Mouse (Mus musculus): ENCODE measurements around the gene Olfr1012. TPM values are rescaled to one million over a fixed set of nuclear protein-coding genes. Genes with fewer than 3 reads are reported as not detected.
"Not testable (repeated sequence)": the region's sequence is repeated elsewhere in the genome, so short reads cannot be mapped to it uniquely, and the experiment has no call there.

The Olfr1012 gene
- not detected for total RNA-seq (2021)
- long read RNA-seq, experiment 1: 0 reads
- long read RNA-seq, experiment 2: 0 reads

DNA sequence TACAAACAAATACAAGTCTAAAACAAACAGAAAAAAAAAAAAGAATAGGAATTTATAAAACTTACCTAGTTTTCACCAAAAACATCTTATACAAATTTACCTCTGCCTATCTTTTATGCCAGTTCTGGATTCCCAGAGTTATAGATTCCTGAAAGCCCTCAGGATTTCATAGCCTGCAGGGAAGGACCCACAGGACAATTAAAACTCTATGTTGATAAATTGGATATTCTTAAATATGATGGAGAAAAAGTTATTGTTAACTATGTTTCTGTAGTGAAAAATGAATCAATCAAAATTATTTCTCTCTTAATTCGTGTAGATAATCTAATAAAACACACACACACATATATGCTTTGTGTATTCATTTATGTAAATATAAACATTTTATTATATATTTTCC, at the start of gene Olfr1012:
Olfr1012 (minus strand) TSS at position 101 of the 400 bp plus-strand sequence.
- DNase-seq (ENCODE audit: low spot score in 2 of 2): no peak
- intact Hi-C loops (cut with DNase I): no loop called here

DNA sequence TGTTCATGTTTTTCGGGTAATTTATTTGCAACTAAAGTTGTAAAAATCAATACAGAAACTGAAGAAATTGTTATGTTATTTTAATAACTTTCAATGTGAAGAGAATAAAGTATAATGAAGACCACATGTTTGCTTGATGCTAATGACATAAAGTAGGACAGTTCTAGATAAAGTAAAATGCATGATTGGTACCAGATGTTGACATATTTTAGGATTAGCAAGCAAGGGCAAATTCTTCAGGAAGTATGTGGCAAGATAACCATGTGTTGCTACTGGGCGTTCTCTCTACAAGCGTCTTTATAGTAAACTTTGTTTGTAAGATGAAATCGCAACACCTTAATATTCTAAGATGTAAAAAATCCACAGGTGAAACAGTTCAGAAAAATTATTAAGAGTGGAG, 41.9 kb upstream of the Olfr1012 start:
- DNase-seq (ENCODE audit: low spot score in 2 of 2): no peak
- intact Hi-C loops (cut with DNase I): no loop called here

DNA sequence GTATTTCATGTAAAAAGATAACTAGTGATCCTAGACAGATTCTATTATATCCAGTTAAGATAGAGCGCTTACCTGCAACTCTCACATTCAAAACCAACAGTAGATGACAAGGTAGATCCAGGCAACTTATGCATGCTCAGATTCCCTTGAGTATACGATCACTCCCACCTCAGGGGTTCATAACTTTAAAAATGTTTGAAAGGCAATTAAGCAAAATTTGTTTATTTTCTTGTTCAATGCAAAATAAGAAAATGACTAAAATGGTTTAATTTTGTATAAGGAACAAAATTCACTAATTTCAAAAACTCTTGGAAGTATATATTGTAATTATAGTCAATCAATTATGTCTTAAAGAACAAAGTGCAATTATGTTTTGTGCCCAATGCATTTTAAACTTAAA, 39.9 kb upstream of the Olfr1012 start, which contains the start of gene Olfr1016:
Olfr1016 (minus strand) TSS at position 101 of the 400 bp plus-strand sequence.
- DNase-seq (ENCODE audit: low spot score in 2 of 2): no peak
- intact Hi-C loops (cut with DNase I): no loop called here

DNA sequence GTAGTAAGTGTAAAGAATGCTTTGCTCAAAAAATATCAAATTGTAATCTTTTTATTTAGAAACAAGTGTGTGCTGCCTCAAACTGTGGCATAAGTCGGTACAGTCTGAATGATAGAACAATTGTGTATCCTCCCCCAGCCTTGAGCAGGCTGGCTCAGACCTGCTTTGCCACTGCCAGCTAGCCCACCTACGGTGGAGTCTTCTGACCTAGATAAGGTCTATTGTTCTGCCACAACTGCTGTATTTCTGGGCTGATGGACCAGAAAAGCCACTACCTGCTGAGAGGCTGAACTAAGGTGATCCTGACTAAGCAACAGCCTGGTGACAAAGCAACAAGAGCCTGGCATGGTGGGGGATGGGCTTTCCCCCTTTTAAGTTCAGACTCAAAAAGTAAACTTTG, 29.8 kb upstream of the Olfr1012 start:
- DNase-seq (ENCODE audit: low spot score in 2 of 2): no peak
- intact Hi-C loops (cut with DNase I): no loop called here

DNA sequence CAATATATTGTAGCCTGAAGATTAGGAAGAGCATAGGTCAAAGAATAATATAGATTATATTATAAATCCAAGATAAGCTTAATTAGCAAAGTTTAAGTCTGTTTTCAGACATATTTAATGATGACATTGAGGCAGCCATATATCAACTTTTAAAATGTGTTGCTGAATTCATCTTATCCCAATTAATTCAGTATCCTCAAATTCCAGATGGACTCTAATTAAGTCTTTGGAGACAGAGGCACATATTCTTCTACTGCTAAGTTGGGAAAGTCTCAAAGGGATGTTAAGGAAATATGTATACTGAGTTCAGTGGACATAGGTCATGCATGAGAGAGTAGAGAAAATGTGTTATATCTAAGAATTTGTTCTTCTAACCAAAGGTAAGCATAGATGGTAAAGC, 19.2 kb upstream of the Olfr1012 start, which contains the start of gene Olfr1015:
Olfr1015 (plus strand) TSS at position 301 of the 400 bp plus-strand sequence.
- intact Hi-C loops (cut with DNase I): no loop called here
- no peak for DNase-seq (ENCODE audit: low spot score in 2 of 2)

- no peak for DNase-seq (ENCODE audit: low spot score in 2 of 2)
- intact Hi-C loops (cut with DNase I): no loop called here
Observed at GRCm38 (mm10) chr2:85772413-85772812, 9.8 kb upstream of the Olfr1012 start, which contains the start of gene Olfr1014. Gene Olfr1014 (plus strand): TSS chr2:85772713.

- intact Hi-C loops (cut with DNase I): no loop called here
- DNase-seq (ENCODE audit: low spot score in 2 of 2): no peak
Observed at GRCm38 (mm10) chr2:85766798-85767197, 4.2 kb upstream of the Olfr1012 start, which contains the start of gene Olfr1013. Gene Olfr1013 (plus strand): TSS chr2:85767098.

- intact Hi-C loops (cut with DNase I): no loop called here
- DNase-seq (ENCODE audit: low spot score in 2 of 2): no peak
Observed at GRCm38 (mm10) chr2:85753822-85754221, 8.7 kb downstream of the Olfr1012 start.

- intact Hi-C loops (cut with DNase I): loop anchor here (5.0 kb wide), 1 partner anchor 737 kb away; no protein-coding TSS in a partner anchor
- DNase-seq (ENCODE audit: low spot score in 2 of 2): peak; percentile 38 to 41
Observed at GRCm38 (mm10) chr2:85725793-85726192, 36.8 kb downstream of the Olfr1012 start.

GRCm38 (mm10) chr2:85715119-85715518, 47.4 kb downstream of the Olfr1012 start, which contains the start of gene Olfr1009:
Gene Olfr1009 (plus strand): TSS chr2:85715419.
- no peak for DNase-seq (ENCODE audit: low spot score in 2 of 2)
- intact Hi-C loops (cut with DNase I): no loop called here

DNA sequence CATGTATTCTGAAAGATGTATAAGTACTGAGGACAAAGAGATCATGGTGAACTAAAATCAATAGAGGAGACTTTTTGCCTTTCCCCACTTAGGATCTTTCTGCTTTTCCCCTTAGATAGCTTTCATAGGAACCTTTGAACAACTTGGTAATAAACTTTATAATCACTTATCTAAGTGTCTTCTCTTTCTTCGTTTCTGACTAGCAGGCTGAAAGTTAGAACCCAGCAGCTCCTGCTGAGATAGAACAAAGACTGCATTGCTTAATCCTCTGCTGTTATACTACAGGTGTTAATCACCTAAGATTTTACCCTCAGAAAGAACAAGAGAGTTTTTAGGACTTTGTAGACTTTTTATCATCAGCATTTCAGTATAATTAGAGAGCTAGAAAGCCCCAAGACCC, 51.4 kb downstream of the Olfr1012 start:
- intact Hi-C loops (cut with DNase I): no loop called here

DNA sequence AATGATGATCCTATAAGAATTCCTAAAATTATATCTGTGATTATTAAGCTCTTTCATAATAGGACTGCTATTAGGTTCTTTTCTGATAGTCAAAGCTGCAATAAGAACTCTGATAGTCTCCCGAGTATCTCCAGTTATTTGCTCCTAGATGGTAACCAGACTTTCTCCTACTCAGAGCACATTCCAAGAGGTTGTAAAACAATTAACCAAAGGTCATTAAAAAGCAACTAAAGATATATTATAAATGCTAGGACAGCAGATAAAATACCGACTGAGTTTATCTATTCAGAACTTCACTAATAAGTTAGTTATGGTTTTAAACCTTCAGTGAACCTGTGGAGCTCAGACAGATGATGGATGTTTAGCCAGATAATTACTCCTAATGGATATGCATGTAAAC, 51.9 kb downstream of the Olfr1012 start:
- intact Hi-C loops (cut with DNase I); DNase-seq (ENCODE audit: low spot score in 2 of 2): not testable (repeated sequence)

More for the DNA sequence above, 51.4 kb downstream of the Olfr1012 start:
- DNase-seq (ENCODE audit: low spot score in 2 of 2): no peak

Other genes with a start within 250 kb of the Olfr1012 start
- under 1 TPM in 1 of 2 experiments, not detected in 1; 0.19 TPM for gene 4833423E24Rik, start 243.7 kb downstream of the Olfr1012 start, total RNA-seq (2021)
- gene Olfr996, start 183.6 kb downstream of the Olfr1012 start, total RNA-seq (2021): not detected
- gene Olfr998, start 173.8 kb downstream of the Olfr1012 start, total RNA-seq (2021): not detected
- gene Olfr1000, start 150.9 kb downstream of the Olfr1012 start, total RNA-seq (2021): not detected
- gene Olfr1002, start 112.1 kb downstream of the Olfr1012 start, total RNA-seq (2021): not detected
- gene Olfr154, start 98.3 kb downstream of the Olfr1012 start, total RNA-seq (2021): not detected
- not detected for gene Olfr1006, start 84.0 kb downstream of the Olfr1012 start, total RNA-seq (2021)
- not detected for gene Olfr1008, start 73.3 kb downstream of the Olfr1012 start, total RNA-seq (2021)
- gene Olfr1009, start 47.3 kb downstream of the Olfr1012 start, total RNA-seq (2021): not detected
- gene Olfr1013, start 4.3 kb upstream of the Olfr1012 start, total RNA-seq (2021): not detected
- gene Olfr1014, start 9.9 kb upstream of the Olfr1012 start, total RNA-seq (2021): not detected
- gene Olfr1015, start 19.3 kb upstream of the Olfr1012 start, total RNA-seq (2021): not detected
- not detected for gene Olfr1016, start 39.8 kb upstream of the Olfr1012 start, total RNA-seq (2021)
- gene Olfr1018, start 55.7 kb upstream of the Olfr1012 start, total RNA-seq (2021): not detected
- gene Olfr1019, start 82.7 kb upstream of the Olfr1012 start, total RNA-seq (2021): not detected
- gene Olfr1020, start 84.3 kb upstream of the Olfr1012 start, total RNA-seq (2021): not detected
- gene Olfr1022, start 105.8 kb upstream of the Olfr1012 start, total RNA-seq (2021): not detected
- gene Olfr1023, start 122.9 kb upstream of the Olfr1012 start, total RNA-seq (2021): not detected
- gene Olfr1024, start 142.3 kb upstream of the Olfr1012 start, total RNA-seq (2021): not detected
- not detected for gene Olfr1025-ps1, start 152.4 kb upstream of the Olfr1012 start, total RNA-seq (2021)
- not detected for gene Olfr1026, start 158.8 kb upstream of the Olfr1012 start, total RNA-seq (2021)
- gene Olfr1028, start 187.7 kb upstream of the Olfr1012 start, total RNA-seq (2021): not detected
- gene Olfr1029, start 211.1 kb upstream of the Olfr1012 start, total RNA-seq (2021): not detected
- gene Olfr1030, start 216.5 kb upstream of the Olfr1012 start, total RNA-seq (2021): not detected
- gene Olfr1031, start 227.5 kb upstream of the Olfr1012 start, total RNA-seq (2021): not detected
- not detected for gene Olfr1032, start 242.8 kb upstream of the Olfr1012 start, total RNA-seq (2021)